Mouse (Mus musculus): ENCODE results near the gene Camta1.

Gene Camta1

DNA sequence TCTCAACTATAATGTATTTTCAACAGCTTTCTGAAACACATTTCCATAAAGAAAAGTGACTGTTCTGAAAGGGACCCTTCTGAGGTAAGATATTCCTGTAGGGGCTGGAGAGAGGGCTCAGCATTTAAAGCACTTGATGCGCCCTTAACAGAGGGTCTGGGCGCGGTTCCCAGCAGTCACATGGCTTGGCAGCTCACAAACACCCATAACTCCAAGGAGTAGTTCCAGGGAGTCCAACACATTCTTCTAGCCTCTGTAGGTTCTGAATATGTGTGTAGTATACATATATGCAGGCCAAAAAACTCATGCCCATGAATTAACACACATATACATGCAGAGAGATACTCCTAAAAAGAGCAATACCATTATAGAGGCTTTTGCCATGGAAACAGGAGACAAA is 333.9 kb downstream of the Camta1 start:
- DNase-seq (ENCODE audit: low spot score in 2 of 2), result no peak

DNA sequence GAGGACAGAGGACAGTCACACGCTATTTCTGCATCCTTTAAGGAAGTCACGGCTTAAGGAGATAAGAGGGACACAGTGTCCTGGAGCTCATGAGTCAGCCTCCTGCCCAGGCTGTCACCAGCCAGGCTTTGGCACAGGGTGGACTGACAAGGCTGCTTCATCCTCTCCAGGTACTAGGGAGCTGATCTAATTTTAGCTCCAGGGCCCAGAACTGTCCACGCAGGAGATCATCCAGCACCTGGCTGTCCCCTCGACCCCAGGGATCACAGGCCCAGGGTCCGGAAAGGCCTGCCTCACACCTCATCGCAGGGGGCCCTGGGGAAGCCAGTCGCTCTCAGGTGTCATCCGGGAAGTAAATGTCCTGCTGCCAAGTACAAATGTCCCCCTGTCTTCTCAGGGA is 341.6 kb downstream of the Camta1 start:
- no peak for DNase-seq (ENCODE audit: low spot score in 2 of 2)

DNA sequence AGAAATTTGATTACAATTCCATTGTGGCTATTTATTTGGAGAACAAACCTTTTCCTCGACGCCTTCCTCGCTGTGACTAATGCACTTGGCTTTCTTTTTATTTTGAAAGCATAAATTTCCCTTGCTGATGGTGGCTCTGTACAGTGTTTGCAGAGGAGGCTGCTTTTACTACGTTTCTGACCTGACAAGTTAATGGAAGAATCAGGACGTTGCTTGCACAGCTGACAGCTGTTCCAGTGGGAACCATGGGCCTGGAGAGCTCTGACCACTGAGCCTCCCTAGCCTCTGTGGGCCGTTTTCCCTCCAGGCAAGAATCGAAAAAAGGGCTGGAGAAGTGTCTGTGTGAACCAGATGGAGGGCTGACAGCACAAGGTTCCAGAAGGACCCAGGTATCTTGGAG is 342.7 kb downstream of the Camta1 start:
- no peak for DNase-seq (ENCODE audit: low spot score in 2 of 2)

DNA sequence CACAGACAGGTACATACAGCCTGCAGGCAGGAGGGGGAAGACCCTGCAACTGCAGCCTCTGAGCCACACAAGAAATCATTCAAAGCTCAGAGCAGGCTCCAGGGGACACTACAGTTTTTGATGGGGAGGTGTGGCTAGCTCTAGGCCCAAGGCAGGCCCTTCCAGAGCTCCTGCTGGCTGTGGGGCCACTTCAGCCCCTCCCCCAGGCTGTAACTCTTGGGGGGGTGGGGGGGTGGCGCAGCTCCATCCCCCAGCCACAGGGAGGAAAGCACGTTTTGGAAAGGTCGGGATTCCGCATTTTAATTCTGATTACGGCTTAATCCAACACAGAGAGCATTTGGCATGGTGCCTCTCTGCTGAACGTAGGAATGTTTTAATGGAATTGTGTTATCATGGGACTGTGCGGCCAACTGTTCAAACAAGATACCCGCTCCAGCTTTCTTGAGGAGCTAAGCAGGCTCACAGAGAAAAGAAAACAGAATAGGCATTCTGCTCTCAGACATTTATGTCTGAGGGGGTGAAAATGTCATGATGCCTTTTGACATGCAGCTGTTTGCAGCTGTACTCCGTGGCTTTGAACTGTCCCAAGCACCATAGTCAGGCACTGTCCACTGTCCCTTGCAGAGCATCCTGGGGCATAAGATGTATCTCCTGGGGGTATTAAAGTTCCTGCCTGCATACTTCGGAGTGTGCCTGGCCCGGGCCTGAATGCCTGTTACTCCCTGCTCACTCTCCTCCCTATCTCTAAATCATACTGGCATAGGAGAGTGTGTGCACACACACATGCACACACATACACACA is 344.5 kb downstream of the Camta1 start:
- no peak for DNase-seq (ENCODE audit: low spot score in 2 of 2)

DNA sequence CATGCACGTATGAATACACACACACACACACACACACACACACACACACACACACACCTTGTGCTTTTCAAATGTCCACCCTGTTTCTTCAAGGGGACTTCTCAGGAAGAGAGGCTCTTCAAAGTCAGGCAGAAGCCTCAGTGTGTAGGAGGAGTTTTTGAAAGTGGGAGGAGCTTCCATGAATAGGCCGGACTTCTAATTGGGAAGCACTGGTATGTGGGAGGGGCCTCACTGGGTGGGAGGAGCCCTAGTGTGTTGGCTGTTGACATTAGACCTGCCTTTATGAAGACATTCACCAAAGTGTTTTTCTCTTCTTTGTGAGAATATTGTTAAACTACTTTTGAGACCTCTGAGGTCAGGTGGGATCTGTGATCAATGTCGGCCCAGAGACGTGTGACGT is 346.4 kb downstream of the Camta1 start:
- no peak for DNase-seq (ENCODE audit: low spot score in 2 of 2)

DNA sequence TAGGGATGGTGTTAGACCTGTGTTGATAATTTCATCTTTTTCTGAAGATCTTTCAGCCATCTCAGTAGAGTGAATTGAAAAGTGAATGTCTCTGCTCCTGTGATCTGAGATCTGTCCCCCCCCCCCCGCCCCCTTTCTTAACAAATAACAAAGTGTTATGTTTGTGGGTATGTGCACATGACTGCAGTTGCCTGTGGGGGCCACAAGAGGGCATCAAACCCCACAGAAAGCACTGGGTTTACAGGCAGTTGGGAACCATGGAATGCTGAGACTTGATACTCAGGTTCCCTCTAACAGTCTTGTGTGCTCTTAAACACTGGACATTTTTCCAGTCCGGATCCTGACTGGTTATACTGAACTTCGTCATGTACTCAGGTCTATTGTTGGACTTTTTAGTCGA is 350.6 kb downstream of the Camta1 start:
- no peak for DNase-seq (ENCODE audit: low spot score in 2 of 2)

DNA sequence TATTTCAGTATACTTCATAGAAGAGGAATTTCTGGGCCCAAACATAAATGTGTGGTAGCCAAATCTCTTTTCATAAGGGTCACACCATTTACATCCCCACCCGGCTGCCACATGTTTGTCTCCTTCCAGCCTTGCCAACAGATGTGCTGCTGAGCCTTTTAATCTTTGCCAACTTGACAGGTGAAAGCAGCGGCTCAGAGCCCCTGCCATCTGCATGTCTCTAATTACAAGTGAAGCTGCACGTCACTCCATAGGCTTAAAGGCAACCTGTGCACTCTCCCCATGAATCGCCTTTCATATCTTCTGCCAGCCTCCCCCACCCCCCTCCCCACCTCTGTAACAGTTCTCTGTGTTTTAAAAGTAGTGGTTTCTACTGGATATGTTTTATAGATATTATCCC is 351.3 kb downstream of the Camta1 start:
- DNase-seq (ENCODE audit: low spot score in 2 of 2), result no peak

DNA sequence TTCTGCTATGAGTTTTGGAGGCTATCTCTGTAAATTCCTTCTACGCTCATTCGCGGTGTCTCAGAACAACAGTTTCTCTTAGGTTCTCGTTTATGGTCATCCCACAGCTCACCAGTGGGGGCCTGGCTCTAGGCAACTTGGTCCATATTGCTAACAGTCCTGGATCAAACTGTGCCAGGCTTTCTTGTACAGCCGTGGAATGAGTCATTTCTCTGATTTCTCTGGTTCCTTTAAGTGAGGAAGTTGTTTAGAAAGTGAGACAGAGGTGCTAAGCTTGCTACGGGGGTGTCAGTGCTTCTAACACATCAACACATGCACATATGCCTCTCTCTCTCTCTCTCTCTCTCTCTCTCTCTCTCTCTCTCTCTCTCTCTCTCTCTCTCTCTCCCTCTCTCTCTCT is 355.0 kb downstream of the Camta1 start:
- DNase-seq (ENCODE audit: low spot score in 2 of 2), result no peak

DNA sequence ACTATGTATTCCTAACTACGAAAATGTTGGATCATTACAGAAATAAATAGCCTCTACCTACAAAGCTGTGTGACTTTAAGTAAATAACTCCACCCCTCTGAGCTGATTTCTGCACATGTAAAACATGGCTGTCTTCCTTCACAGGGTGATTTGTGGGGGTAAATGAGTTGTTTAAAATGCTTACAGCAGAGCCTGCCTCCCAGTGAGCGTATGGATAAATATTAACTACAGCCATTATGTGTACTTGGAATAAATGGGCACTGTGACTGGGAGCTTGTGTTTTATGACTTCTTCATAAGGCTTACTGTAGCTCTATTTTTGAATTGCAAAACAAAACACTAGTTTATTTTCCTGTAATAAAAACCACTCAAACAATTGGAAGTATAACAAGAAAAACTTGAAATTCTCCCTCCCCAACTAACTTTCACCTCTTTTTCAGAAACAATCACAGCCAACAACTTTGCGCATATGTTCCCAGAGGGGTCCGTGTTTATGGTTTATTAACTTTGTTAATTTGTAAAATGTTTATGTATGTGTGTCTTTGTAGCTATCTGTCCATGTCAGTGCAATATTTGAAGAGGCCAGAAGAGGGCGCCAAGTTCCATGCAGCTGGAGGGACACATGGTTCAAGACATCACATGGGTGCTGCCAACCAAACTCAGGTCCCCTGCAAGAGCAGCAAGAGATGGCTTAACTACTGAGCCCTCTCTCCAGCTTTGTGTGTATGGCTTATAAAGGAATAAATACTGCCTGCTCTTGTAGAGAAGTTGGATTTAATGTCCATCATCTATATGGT is 363.0 kb downstream of the Camta1 start:
- DNase-seq (ENCODE audit: low spot score in 2 of 2), result no peak

DNA sequence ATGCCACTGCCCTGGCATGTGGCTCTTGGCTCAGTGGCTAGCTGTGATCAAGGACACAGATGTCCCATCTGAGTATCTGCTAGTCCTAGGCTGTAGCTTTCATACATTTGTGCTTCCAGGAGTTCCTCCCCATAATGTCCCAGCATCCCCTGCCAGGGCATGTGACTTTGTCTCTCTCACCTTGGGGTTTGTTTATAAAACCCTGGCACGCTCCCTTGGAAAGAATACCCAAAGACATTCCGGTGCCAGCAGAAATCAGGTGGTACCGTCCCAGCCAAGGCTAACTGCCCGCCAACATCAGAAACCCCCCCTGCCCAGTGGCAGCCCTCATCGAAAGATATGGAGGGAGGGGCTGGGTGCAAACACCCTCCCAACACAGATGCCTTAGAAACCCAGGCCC is 365.1 kb downstream of the Camta1 start:
- no peak for DNase-seq (ENCODE audit: low spot score in 2 of 2)

DNA sequence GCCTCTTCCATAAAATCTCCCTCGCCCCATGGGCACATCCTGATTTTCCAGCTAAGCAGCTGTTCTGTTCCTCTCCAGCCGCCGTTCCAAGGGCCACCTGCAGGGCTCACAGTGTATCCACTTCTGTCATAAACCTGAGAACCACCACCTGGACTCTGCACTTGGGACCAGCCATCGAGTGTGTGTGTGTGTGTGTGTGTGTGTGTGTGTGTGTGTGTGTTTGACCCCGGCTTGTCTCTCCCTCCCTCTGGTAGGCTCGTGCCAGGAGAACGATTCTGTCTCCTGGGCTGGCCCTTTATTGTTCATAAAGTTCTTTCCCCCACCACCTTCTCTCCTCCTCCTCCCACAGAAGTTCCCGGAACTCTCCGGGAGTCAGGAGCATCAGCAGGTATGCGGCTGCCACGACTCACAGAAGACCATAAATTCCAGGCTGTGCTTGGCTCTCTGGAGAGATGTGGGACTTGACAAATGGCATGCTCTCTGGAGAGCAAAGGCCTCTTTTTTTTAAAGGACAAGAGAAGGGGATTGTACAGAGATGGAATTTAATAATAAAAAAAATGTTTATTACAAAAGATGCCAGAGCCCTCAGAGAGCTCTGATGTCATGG is 366.3 kb downstream of the Camta1 start:
- no peak for DNase-seq (ENCODE audit: low spot score in 2 of 2)

DNA sequence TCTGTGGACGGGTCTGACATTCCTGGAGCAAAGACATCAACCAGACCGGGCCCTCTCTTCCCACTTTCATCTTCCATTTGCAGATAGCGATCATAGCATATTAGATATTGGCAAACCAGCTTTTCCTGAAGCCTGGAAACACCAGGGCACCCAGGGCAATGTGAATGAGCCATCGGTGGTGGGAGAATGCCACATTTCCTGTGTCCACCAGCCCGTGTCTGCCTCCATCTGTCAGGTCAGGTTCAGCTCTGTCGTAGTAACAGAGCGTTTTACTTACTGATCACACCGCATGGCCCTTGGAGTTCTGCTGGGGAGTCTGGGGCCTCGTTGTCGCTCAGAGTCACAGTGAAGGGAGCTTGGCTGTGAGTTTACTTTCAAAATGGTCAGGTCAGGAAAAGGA is 368.9 kb downstream of the Camta1 start:
- no peak for DNase-seq (ENCODE audit: low spot score in 2 of 2)

DNA sequence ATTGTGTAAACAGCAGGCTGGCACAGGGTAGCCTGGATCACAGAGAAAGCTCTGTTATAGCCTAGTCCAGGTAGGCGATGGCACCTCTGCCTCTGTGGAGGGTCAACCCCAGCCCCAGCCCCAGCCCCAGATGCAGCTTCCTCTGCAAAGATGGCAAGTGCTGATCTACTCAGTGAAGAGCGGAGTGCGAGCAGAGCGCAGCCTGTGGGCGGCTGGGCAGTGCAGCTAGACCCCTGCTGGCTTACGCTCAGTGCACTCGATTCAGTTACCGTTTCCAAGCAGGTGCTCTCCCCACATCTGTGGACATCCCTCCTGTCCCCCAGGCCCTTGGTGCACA is 377.7 kb downstream of the Camta1 start:
- DNase-seq (ENCODE audit: low spot score in 2 of 2), result no peak

DNA sequence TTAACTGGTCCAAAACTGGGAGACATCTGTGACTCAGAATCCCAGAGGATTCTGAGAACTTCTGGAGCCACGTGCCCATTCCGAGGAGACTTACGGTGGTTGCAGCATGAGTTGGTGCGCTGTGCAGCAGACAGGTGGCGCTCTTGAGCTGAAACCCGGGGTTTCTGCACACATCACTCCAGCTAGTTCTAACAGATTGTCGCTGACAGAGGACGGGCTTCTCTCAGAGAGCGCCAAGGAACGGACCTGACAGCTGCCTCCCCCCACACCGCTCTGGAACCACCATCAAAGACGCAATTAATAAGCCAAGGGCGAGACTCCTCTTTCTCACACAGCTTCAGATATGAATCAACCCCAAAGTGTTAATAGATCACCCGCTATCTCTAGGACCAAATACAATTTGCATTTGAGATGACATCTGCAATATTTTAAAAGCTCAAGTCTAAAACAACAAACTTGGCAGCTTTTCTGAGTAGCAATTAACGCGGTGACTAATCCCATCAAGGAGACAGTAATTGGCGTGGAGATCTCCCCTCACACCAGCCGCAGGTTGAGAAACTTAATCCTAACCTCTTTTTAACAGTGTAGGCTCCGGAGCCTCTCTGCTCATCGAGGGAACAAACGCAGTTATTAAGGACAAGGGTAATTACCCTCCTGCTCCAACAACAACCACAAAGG is 378.2 kb downstream of the Camta1 start:
- DNase-seq (ENCODE audit: low spot score in 2 of 2), result peak in 1 of 2 experiments; percentile 62

DNA sequence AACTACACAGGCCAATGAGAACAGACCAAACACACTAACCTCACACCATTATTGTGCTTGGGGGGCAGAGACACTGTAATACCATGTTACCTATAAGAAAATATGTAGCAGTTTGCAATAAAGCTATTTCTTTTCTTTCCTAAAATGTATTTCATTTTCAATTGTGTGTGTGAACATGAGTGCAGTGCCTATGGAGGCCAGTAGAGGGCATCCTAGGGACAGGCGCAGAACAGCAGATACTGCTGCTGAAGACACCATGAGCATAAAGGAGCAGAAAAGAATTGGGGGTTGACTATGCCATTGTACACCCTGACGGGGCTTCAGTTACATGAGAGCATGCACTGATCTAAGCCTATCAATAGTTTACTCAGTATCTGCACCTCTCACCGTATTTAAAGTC is 380.7 kb downstream of the Camta1 start:
- DNase-seq (ENCODE audit: low spot score in 2 of 2), result no peak

DNA sequence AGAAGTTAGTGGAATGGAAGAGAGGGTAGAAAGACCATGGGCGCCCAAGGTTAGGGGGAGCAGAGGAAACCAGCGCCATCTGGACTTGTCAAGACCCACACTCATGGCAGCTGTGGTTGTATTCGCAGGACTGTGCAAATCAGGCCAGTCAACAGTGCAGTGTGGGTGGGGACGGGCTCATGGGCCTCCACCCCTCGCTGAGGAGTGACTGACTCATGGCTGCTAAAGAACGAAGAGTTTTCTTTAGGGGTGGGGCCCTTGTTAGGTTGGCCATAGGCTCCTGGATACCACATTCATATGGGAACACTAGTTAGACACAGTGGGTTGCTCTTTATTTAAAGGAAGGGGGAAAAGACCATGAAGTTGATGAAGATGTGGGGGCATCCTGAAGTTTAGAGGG is 383.7 kb downstream of the Camta1 start:
- DNase-seq (ENCODE audit: low spot score in 2 of 2), result no peak

DNA sequence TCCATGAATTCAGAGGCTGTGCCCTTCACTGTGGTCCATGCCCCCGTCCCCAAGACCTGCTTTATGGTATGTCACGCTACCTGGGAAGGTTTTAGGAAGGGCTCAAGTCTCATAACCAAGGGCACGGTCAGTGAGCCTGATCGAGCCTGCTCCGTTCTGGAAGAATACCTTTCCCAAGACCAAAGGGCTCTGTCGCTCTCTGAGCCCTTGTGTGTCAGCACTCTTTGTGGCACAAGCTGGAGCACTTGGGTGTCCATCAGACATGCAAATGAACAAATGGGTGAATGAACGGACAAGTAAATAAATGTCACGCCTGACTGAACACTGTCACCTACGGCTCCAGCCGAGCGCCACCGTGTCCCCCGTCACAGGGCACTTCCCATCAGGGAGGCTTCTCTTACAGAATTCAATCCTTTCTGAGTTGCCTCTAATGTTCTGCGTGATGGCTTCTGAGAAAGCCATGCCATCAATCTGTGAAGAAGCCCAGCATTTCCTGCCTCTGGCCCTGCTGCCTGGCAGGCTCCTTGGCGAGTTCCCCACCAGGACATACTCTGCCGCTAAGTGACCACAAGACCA is 386.7 kb downstream of the Camta1 start:
- no peak for DNase-seq (ENCODE audit: low spot score in 2 of 2)

DNA sequence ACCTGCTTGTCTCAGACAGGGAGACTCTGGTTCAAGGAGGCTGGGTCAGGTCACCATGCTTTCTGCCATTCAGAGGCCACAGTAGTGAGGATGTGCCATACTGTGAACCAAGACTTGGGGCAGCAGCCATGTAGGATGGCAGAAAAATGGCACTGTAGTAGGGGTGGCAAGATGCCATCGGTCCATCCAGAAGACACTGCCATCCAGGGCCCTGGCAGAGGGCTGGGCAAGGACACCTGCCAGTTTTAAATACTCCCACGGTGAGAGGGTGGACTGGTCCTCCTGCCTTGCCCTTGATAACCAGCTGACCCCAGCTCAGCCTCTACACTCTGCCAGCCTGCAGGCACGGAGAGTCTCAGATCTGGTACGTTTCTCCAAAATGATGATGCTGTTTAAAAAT is 389.8 kb downstream of the Camta1 start:
- DNase-seq (ENCODE audit: low spot score in 2 of 2), result no peak

DNA sequence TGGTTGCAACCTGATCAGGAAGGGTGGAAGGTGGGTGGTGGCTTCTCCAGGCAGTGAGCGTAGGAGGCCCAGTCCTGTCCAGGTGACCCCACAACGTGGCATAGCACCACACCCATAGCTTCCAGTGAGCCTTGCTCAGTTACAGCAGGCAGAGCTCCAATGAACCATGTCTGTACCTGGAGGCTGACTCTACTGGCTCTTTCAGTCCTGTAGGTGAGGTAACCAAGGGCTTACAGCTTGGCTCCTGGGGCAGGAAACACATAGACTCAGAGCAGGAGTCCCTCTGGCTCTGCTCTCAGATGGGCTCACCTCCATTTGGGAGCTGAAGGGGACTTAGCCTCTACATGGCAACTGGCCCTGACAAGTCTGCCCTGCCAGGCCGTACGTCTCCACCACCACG is 393.3 kb downstream of the Camta1 start:
- DNase-seq (ENCODE audit: low spot score in 2 of 2), result no peak

DNA sequence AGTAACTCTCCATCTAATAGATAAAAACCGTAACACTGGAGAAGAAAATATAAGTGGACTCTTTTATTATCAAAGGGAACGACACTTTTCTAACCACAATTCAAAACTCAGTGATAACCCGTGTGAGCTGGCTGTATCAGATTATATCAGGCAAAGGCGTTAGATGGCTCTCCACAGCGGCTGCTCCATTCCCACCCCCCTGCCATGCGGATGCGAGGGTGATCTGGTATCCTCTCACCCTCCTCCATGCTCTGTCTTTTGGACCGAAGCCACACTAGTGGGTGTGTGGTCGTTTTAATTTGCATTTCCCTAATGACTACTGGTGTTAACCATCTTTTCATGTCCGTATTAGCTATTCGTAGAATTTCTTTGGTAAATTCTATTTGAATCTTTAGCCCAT is 403.0 kb downstream of the Camta1 start:
- no peak for DNase-seq (ENCODE audit: low spot score in 2 of 2)

DNA sequence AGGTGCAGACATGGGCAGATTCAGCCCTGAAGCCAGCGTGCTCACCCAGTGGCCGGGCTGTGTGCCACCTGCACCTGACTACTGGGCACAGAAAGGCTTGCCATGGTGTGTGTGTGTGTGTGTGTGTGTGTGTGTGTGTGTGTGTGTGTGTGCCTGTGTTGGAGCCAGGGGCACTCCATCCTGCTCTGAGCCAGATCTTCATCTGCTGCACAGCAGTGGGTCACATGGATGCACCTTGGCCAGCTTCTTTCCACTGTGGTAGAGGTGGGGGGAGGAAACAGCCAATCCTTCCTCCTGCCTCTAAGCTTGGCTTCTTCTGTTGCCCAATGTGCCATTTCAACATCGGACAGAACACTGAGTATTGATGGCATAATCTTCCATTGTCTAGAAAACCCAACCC is 407.1 kb downstream of the Camta1 start:
- DNase-seq (ENCODE audit: low spot score in 2 of 2), result no peak

DNA sequence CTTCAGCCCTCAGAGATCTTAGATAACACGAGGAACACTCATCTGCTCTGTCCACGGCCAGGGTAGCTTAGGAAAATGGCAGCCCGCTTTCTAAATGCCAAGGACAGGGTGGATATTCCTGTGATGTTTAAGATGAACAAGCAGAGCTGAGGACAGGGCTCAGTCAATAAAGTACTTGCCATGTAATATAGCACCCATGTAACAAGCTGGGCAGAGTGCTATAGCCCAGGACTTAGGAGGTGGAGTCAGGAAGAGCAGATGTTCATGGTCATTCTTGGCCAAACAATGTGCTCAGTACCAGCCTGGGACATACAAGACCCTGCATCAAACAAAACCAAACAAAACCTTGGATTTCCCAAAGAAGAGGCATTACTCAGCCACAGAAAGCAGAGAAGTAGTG is 407.6 kb downstream of the Camta1 start:
- DNase-seq (ENCODE audit: low spot score in 2 of 2), result no peak

Measured in left cerebral cortex, adult 9 months (tissue).